Mouse (Mus musculus) spleen, adult 2 months (tissue): ENCODE results near the gene Acsl4. TPM values are rescaled to one million over a fixed set of nuclear protein-coding genes. Genes with fewer than 3 reads are reported as not detected.

Source experiments
- DNase-seq, 2 experiments: peaks; one replicate each; pipeline versions ENCODE4 v3.0.0 to v3.0.0-alpha.2; 2012 to 2021; ENCODE audit warnings: low spot score in 2 of 2, low read depth in 1 of 2
- H3K27ac ChIP-seq: fragments of 200-500 bp; 2 replicates; pipeline ENCODE4 v1.5.1; 2012; ENCODE audit warnings: low read length, inconsistent platforms; ENCODE audit not compliant: insufficient read depth
- H3K27me3 ChIP-seq: fragments of 200-500 bp; 2 replicates; pipeline ENCODE4 v1.6.1; 2012; ENCODE audit warnings: mild to moderate bottlenecking, moderate library complexity, low read length, inconsistent platforms; ENCODE audit not compliant: control insufficient read depth, insufficient read depth
- H3K36me3 ChIP-seq: fragments of 200-500 bp; 2 replicates; pipeline ENCODE4 v1.6.1; 2012; ENCODE audit warnings: mild to moderate bottlenecking, low read length, inconsistent platforms; ENCODE audit not compliant: control insufficient read depth, insufficient read depth
- H3K4me1 ChIP-seq: fragments of 200-500 bp; 2 replicates; pipeline ENCODE4 v1.6.1; 2011; ENCODE audit warnings: inconsistent platforms; ENCODE audit not compliant: control insufficient read depth, insufficient read depth, insufficient read length
- H3K4me3 ChIP-seq: fragments of 200-500 bp; 2 replicates; pipeline ENCODE4 v1.5.1; 2011; ENCODE audit warnings: mild to moderate bottlenecking, inconsistent platforms; ENCODE audit not compliant: insufficient read depth, insufficient read length; ENCODE audit errors: extremely low read depth
- CTCF ChIP-seq: fragments of 200-500 bp; IDR thresholded peaks from 2 replicates; pipeline ENCODE4 v1.5.1; 2011; ENCODE audit warnings: mild to moderate bottlenecking, inconsistent platforms; ENCODE audit not compliant: insufficient read depth, insufficient read length, insufficient replicate concordance; ENCODE audit errors: extremely low read depth
- POLR2A ChIP-seq: fragments of 200-500 bp; IDR thresholded peaks from 2 replicates; pipeline ENCODE4 v1.6.1; 2011; ENCODE audit warnings: low read depth, low read length, inconsistent platforms
- WGBS: fragments of 180-500 bp; shearing (Covaris S2); methylation state at CpG from one replicate; pipeline ENCODE4 v1.1.7; 2018; 5-methylcytosine and 5-hydroxymethylcytosine counted together
- polyA plus RNA-seq: library from polyadenylated mRNA; depleted of rRNA; stranded (reverse); fragments of >200 nt; gene quantifications from 2 replicates; pipeline ENCODE4 v1.2.3, GENCODE M21; 2012

Acsl4 gene
- polyA plus RNA-seq, 1 experiment, result 2.1 TPM

- Histone ChIP-seq H3K27ac (no peak overlapping the region), H3K4me3 (no peak overlapping the region), H3K4me1 (no peaks in the 10 kb centered on the region), H3K27me3 (no peaks in the 10 kb centered on the region), H3K36me3 (no peaks in the 10 kb centered on the region)
- no peak for TF ChIP-seq POLR2A
- no peak for TF ChIP-seq CTCF
- DNase-seq, result no peak
- 27% methylated on average over 7 of the region's 7 CpGs for WGBS
These were observed 20.4 kb downstream of the Acsl4 start for GRCm38 (mm10) chrX:142369935-142370334.

GRCm38 (mm10) chrX:142363882-142364281 lies 26.5 kb downstream of the Acsl4 start:
- no peaks in the 10 kb centered on the region for H3K36me3 ChIP-seq
- no peak overlapping the region for H3K27ac ChIP-seq
- TF ChIP-seq POLR2A, result no peak
- no peak for TF ChIP-seq CTCF
- H3K27me3 ChIP-seq, result no peaks in the 10 kb centered on the region
- WGBS, result 69% methylated on average over 1 of the region's 1 CpGs
- no peak overlapping the region for H3K4me3 ChIP-seq
- DNase-seq, result no peak
- no peaks in the 10 kb centered on the region for H3K4me1 ChIP-seq

GRCm38 (mm10) chrX:142359031-142359430 lies 31.3 kb downstream of the Acsl4 start:
- no peaks in the 10 kb centered on the region for H3K36me3 ChIP-seq
- H3K27ac ChIP-seq, result no peak overlapping the region
- H3K4me3 ChIP-seq, result no peak overlapping the region
- H3K27me3 ChIP-seq, result no peaks in the 10 kb centered on the region
- TF ChIP-seq POLR2A (no peak), CTCF (no peak)
- DNase-seq, result no peak
- H3K4me1 ChIP-seq, result no peaks in the 10 kb centered on the region
- 84% methylated on average over 7 of the region's 7 CpGs for WGBS

- Histone ChIP-seq H3K4me3 (no peak overlapping the region), H3K27ac (no peak overlapping the region), H3K4me1 (no peaks in the 10 kb centered on the region), H3K36me3 (no peaks in the 10 kb centered on the region), H3K27me3 (no peaks in the 10 kb centered on the region)
- TF ChIP-seq POLR2A (no peak), CTCF (no peak)
- DNase-seq, result no peak
- 80% methylated on average over 5 of the region's 5 CpGs for WGBS
These were observed 31.9 kb downstream of the Acsl4 start for GRCm38 (mm10) chrX:142358427-142358826.

- no peak overlapping the region for H3K27ac ChIP-seq
- H3K27me3 ChIP-seq, result no peaks in the 10 kb centered on the region
- no peak overlapping the region for H3K4me3 ChIP-seq
- H3K36me3 ChIP-seq, result peaks cover 2% of the 10 kb centered on the region; the same call in 1 of the 2 replicates
- no peak for TF ChIP-seq POLR2A
- no peak for TF ChIP-seq CTCF
- no peak for DNase-seq
- H3K4me1 ChIP-seq, result no peaks in the 10 kb centered on the region
- 94% methylated on average over 6 of the region's 6 CpGs for WGBS
These were observed 54.1 kb downstream of the Acsl4 start for GRCm38 (mm10) chrX:142336207-142336606.

- peaks cover 2% of the 10 kb centered on the region; the same call in 1 of the 2 replicates for H3K36me3 ChIP-seq
- H3K27ac ChIP-seq, result no peak overlapping the region
- no peak for TF ChIP-seq CTCF
- TF ChIP-seq POLR2A, result no peak
- no peaks in the 10 kb centered on the region for H3K27me3 ChIP-seq
- 92% methylated on average over 5 of the region's 5 CpGs for WGBS
- no peak for DNase-seq
- no peak overlapping the region for H3K4me3 ChIP-seq
- H3K4me1 ChIP-seq, result no peaks in the 10 kb centered on the region
These were observed 54.8 kb downstream of the Acsl4 start for GRCm38 (mm10) chrX:142335502-142335901.

GRCm38 (mm10) chrX:142325760-142326159 lies 64.6 kb downstream of the Acsl4 start:
- Histone ChIP-seq H3K27me3 (no peaks in the 10 kb centered on the region), H3K4me3 (no peak overlapping the region), H3K27ac (no peak overlapping the region), H3K4me1 (no peaks in the 10 kb centered on the region), H3K36me3 (no peaks in the 10 kb centered on the region)
- WGBS, result 81% methylated on average over 2 of the region's 2 CpGs
- DNase-seq, result no peak
- TF ChIP-seq POLR2A (no peak), CTCF (no peak)
